Mouse (Mus musculus) ovary, postnatal 10 days (tissue): ENCODE measurements around the gene Psmc3.

Experiments
- DNase-seq: peaks from one replicate; pipeline ENCODE4 v3.0.0; 2022; ENCODE audit warnings: low spot score

Gene Psmc3

DNA sequence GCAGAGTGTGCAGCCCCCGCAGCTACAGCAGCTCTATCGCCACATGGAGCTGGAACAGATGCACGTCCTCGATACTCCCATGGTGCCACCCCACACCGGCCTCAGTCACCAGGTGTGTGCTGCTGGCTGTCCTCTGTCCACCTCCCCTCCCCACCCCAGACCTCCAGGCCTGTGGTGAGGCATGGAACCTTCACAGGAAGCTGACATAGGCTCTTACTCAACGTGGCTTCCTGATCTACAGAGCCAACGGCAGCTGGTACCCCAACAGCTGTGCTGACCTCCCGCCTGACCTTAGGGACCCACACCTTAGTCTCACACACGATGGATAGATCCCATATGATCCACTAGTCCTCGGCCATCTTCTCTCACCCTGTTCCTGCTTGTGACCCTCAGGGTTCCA is 59.5 kb downstream of the Psmc3 start:
- no peak for DNase-seq

DNA sequence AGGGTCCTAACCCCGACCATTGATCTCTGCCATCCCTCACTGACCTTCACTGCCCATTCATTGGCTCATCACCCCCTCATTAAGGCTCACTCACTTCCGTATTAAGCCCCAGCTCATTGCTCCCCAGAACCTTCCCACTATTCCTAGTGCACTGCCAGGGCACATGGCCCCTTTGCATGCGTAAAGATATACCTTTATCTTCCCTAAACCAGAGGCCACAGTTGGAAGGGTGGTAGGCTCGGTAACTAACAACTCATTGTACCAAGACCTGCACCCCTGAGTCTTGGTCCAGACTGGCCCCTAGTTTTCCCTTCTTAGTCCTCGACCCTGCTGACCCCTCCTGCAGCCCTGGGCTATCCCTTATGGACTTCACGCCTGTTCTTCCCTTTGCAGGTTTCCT is 60.0 kb downstream of the Psmc3 start:
- no peak for DNase-seq

DNA sequence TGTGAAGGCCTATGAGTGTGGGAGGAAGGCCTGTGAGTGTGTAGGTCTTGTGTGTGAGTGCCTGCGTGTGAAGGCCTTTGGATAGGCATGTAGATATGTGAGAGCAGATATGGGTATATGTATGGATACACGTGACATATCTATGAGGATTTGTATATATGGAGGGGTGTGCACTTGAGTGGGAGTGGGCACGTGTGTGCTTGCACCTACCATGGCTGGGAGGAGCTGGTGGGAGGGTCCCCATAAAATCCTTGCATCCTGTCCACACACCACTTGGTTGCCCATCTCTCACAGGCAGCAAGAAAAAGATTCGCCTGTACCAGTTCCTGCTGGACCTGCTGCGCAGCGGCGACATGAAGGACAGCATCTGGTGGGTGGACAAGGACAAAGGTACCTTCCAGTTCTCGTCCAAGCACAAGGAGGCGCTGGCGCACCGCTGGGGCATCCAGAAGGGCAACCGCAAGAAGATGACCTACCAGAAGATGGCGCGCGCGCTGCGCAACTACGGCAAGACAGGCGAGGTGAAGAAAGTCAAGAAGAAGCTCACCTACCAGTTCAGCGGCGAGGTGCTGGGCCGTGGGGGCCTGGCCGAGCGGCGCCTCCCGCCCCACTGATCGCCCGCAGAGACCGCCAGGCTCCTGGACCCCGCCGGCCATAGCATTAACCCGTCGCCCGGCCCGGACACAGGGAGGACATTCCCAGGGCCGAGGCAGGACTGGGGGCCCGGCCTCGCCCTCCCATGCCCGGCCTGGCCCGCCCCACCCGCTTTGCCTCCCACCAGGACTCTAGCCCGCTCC is 61.2 kb downstream of the Psmc3 start:
- peak; percentile 95 for DNase-seq

DNA sequence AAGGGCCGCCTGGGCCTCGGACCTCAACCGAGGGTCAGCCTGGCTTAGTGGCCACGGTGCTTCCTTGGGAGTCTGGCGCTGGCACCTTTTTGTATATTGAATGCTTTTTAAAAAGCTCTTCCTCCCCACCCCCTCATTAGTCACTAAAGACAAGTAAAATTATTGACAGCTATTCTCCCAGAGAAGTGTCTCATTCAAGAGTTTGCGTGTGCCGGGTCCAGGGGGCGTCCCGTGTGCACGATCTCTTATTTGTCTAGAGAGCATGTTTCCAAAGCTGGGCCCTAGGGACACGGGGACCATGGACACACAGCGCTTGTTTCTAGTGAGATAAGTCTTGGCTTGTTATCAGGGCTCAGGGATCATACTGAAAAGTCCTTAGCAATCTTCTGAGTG is 61.8 kb downstream of the Psmc3 start:
- DNase-seq, result no peak
